Mouse (Mus musculus) small intestine, adult 2 months (tissue): ENCODE results near the gene Klf12.

Experiments used
- CTCF ChIP-seq: fragments of 200-500 bp; IDR thresholded peaks from 2 replicates; pipeline ENCODE4 v1.5.1; 2012; ENCODE audit warnings: low read depth, mild to moderate bottlenecking, control low read depth, inconsistent platforms, low read length, moderate library complexity, mixed read lengths; ENCODE audit not compliant: insufficient replicate concordance, insufficient read length; ENCODE audit errors: extremely low read depth
- POLR2A ChIP-seq: fragments of 200-500 bp; IDR thresholded peaks from 2 replicates; pipeline ENCODE4 v1.6.1; 2012; ENCODE audit warnings: low read depth, mild to moderate bottlenecking, control low read depth, inconsistent platforms, low read length, moderate library complexity

DNA sequence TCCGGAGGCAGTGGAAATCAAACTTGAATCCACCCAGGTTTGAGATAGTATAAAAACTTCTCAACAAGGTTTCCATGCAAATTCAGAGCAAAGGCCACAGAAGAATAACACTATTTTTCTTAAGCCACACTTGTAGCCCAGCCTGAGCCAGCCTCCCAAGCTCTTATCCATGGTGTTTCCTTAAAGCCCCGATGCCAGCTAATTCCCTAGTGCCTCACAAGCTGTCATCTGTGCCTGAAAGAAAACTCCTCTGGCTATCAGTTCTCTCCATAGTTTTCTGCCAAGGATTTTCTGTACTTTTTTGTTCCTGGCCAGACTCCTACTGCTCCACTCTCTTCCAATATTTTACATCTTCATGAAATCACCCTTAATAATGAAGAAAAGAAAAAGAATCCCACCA is 48.9 kb upstream of the Klf12 start:
- TF ChIP-seq CTCF = no peak
- TF ChIP-seq POLR2A = no peak
